Comparison of ENCODE assay signal across 8 mouse cellular contexts in the genomic region with DNA sequence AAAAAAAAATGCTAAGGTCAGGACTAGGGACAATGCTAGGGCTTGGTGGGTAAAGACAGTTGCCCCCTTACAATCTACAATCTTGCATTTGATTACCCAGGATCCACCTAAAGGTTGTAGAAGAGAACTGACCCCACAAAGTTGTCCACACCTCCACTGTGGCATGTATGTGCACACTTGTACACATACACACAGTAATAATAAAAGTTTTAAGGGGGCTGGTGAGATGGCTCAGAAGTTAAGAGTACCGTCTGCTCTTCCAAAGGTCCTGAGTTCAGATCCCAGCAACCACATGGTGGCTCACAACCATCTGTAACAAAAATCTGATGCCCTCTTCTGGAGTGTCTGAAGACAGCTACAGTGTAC. TPM values are rescaled to one million over a fixed set of nuclear protein-coding genes. Genes with fewer than 3 reads are reported as not detected.
DNase-seq lines count a peak whose midpoint lies in the region; ATAC-seq and TF ChIP-seq lines count a peak whose summit lies in the region.

No protein-coding gene starts in this region.

- H3K9ac ChIP-seq in kidney, postnatal 0 days (ENCODE audit: low read depth, low read length): no peak overlapping the region
- H3K9ac ChIP-seq in hindbrain, embryonic 13.5 days: no peak overlapping the region
- no peak overlapping the region for H3K9ac ChIP-seq in midbrain, embryonic 15.5 days

- H3K27ac ChIP-seq in kidney, postnatal 0 days: no peak overlapping the region
- no peak overlapping the region for H3K27ac ChIP-seq in hindbrain, embryonic 13.5 days
- no peak overlapping the region for H3K27ac ChIP-seq in midbrain, embryonic 15.5 days

- 88% methylated on average over 1 of the region's 1 CpGs for whole genome bisulfite sequencing in kidney, postnatal 0 days
- 87% methylated on average over 1 of the region's 1 CpGs for WGBS in hindbrain, embryonic 13.5 days
- WGBS in midbrain, embryonic 15.5 days: 97% methylated on average over 1 of the region's 1 CpGs

- TF ChIP-seq CTCF in kidney, postnatal 0 days (IDR thresholded peaks at IDR 0.05; ENCODE audit: low read depth): no peak

- no peaks in the 10 kb centered on the region for H3K27me3 ChIP-seq in kidney, postnatal 0 days (ENCODE audit: insufficient read depth, low read length)
- H3K27me3 ChIP-seq in hindbrain, embryonic 13.5 days: no peaks in the 10 kb centered on the region
- H3K27me3 ChIP-seq in midbrain, embryonic 15.5 days (replicated peaks): no peaks in the 10 kb centered on the region

- H3K4me2 ChIP-seq in kidney, postnatal 0 days (ENCODE audit: low read length): peak overlapping the region; percentile 87; the same call in 1 of the 2 replicates
- H3K4me2 ChIP-seq in hindbrain, embryonic 13.5 days: peak overlapping the region; percentile 81
- peak overlapping the region; percentile 83 for H3K4me2 ChIP-seq in midbrain, embryonic 15.5 days

- 0 out of 2 replicates have a peak, but pooled peaks cover 2% of the 10 kb centered on the region for H3K36me3 ChIP-seq in kidney, postnatal 0 days (ENCODE audit: insufficient read depth, low read length)
- peaks cover 7% of the 10 kb centered on the region for H3K36me3 ChIP-seq in hindbrain, embryonic 13.5 days
- H3K36me3 ChIP-seq in midbrain, embryonic 15.5 days (replicated peaks): peaks cover 6% of the 10 kb centered on the region; the same call in 1 of the 2 replicates

- DNase-seq in cerebellum, adult 8-10 months: peak; percentile 8
- DNase-seq in cerebellum, adult 11 months: no peak
- no peak for DNase-seq in kidney, postnatal 0 days (ENCODE audit: low spot score)
- DNase-seq in kidney, postnatal 10 days: no peak
- DNase-seq in ovary, adult 18-20 months (ENCODE audit: low spot score): no peak
- no peak for DNase-seq in thymus, postnatal 36 days

- H3K4me1 ChIP-seq in kidney, postnatal 0 days (replicated peaks; ENCODE audit: insufficient read depth, low read length): peaks cover 6% of the 10 kb centered on the region; the same call in 1 of the 2 replicates
- peaks cover 23% of the 10 kb centered on the region for H3K4me1 ChIP-seq in hindbrain, embryonic 13.5 days (replicated peaks)
- H3K4me1 ChIP-seq in midbrain, embryonic 15.5 days: peaks cover 17% of the 10 kb centered on the region

- no peak for ATAC-seq in kidney, postnatal 0 days (replicated peaks; ENCODE audit: low FRiP score, low read depth)
- ATAC-seq in hindbrain, embryonic 13.5 days (ENCODE audit: low FRiP score): no peak
- ATAC-seq in midbrain, embryonic 15.5 days (replicated peaks): no peak

- no peaks in the 10 kb centered on the region for H3K9me3 ChIP-seq in kidney, postnatal 0 days (replicated peaks; ENCODE audit: low read length)
- H3K9me3 ChIP-seq in hindbrain, embryonic 13.5 days: no peaks in the 10 kb centered on the region
- no peaks in the 10 kb centered on the region for H3K9me3 ChIP-seq in midbrain, embryonic 15.5 days

- H3K4me3 ChIP-seq in kidney, postnatal 0 days (replicated peaks; ENCODE audit: low read depth, low read length): no peak overlapping the region
- H3K4me3 ChIP-seq in hindbrain, embryonic 13.5 days: peak overlapping the region; percentile 98; the same call in 1 of the 2 replicates
- peak overlapping the region; percentile 100 for H3K4me3 ChIP-seq in midbrain, embryonic 15.5 days

RNA-seq across cellular contexts. Expression of a gene that starts 1.6 kb away (rescaled TPM):
- 184 and 224 TPM in 2 replicates for polyA plus RNA-seq in kidney, postnatal 0 days (2015; fragmentation: Nextera tagmentation; extraction: Ambion mirVana)
- polyA plus RNA-seq in hindbrain, embryonic 13.5 days (2015; fragmentation: Nextera tagmentation; extraction: Ambion mirVana): 109 and 110 TPM in 2 replicates
- polyA plus RNA-seq in midbrain, embryonic 15.5 days (2015; fragmentation: Nextera tagmentation; extraction: Ambion mirVana): 86.6 and 93.4 TPM in 2 replicates

RNA-seq across cellular contexts. Expression of a gene that starts 28.2 kb away (rescaled TPM):
- 111 and 115 TPM in 2 replicates for polyA plus RNA-seq in kidney, postnatal 0 days (2015; fragmentation: Nextera tagmentation; extraction: Ambion mirVana)
- polyA plus RNA-seq in hindbrain, embryonic 13.5 days (2015; fragmentation: Nextera tagmentation; extraction: Ambion mirVana): 113 and 122 TPM in 2 replicates
- 113 and 115 TPM in 2 replicates for polyA plus RNA-seq in midbrain, embryonic 15.5 days (2015; fragmentation: Nextera tagmentation; extraction: Ambion mirVana)

RNA-seq across cellular contexts. Expression of a gene that starts 42.2 kb away (rescaled TPM):
- polyA plus RNA-seq in kidney, postnatal 0 days (2015; fragmentation: Nextera tagmentation; extraction: Ambion mirVana): 19.2 and 23.5 TPM in 2 replicates
- polyA plus RNA-seq in hindbrain, embryonic 13.5 days (2015; fragmentation: Nextera tagmentation; extraction: Ambion mirVana): 10.0 and 11.3 TPM in 2 replicates
- polyA plus RNA-seq in midbrain, embryonic 15.5 days (2015; fragmentation: Nextera tagmentation; extraction: Ambion mirVana): 8.4 and 9.1 TPM in 2 replicates

RNA-seq across cellular contexts. Expression of a gene that starts 52.6 kb away (rescaled TPM):
- 2.5 and 2.6 TPM in 2 replicates for polyA plus RNA-seq in kidney, postnatal 0 days (2015; fragmentation: Nextera tagmentation; extraction: Ambion mirVana)
- 612 and 624 TPM in 2 replicates for polyA plus RNA-seq in hindbrain, embryonic 13.5 days (2015; fragmentation: Nextera tagmentation; extraction: Ambion mirVana)
- 586 and 588 TPM in 2 replicates for polyA plus RNA-seq in midbrain, embryonic 15.5 days (2015; fragmentation: Nextera tagmentation; extraction: Ambion mirVana)
